Mouse (Mus musculus): ENCODE measurements around the gene Sgms1.

GRCm38 (mm10) chr19:32288895-32289294, 100.6 kb downstream of the Sgms1 start:
- TF ChIP-seq FLI1 (IDR thresholded peaks at IDR 0.05; ENCODE audit: low read length) (no peak), GATA1 (IDR thresholded peaks at IDR 0.05; ENCODE audit: borderline replicate concordance, low read length) (no peak)
